Comparison of ENCODE assay signal across 7 mouse cellular contexts in the genomic region with DNA sequence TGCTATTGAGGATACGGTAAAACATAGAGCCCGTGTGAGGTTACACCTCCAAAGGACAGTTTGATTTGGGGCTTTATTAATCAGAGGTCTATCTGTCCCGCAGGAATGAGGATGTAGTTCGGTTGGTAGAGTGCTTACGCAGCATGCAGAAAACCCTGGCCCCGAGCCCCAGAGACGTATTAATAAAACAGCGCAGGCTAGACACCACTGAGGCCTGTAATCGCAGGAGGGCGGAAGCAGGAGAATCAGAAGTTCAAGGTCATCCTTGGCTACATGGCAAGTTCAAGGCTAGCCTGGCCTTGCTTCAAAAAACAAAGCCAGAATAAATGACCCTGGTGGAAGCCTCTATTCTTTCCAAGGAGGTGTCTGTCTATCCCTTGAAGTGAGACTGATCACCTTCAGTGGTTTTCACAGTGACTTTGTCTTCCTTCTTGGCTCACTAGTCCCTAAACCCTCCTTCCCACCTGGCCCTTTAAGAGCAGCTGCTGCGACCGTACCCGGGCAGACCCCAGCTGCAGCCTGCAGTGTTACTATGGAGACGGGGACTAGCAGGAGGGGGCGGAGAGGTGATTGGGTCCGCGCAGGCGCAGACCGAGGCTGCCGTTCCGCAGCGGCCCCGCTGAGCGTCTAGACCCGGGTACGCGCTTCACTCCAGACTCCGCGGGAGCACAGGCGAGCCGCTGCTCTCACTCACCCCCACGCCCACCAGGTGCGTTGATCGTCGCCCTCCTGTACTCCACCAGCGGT. TPM values are rescaled to one million over a fixed set of nuclear protein-coding genes. Genes with fewer than 3 reads are reported as not detected.
DNase-seq lines count a peak whose midpoint lies in the region; ATAC-seq lines count a peak whose summit lies in the region.

Gene Pnmal2, plus strand, starts transcription at position 622 of the 747 bp plus-strand sequence.

- peak within 1 kb of the TSS; percentile 77 for H3K9ac ChIP-seq in heart, embryonic 11.5 days (ENCODE audit: low read depth, low read length)
- peak within 1 kb of the TSS; percentile 35 for H3K9ac ChIP-seq in kidney, embryonic 14.5 days (ENCODE audit: low read depth, low read length)
- peak within 1 kb of the TSS; percentile 69 for H3K9ac ChIP-seq in limb, embryonic 15.5 days
- peak within 1 kb of the TSS; percentile 96 for H3K9ac ChIP-seq in midbrain, embryonic 16.5 days (ENCODE audit: low read depth, low read length)

- peaks cover 50% of the 10 kb centered on the region for H3K27me3 ChIP-seq in embryonic facial prominence, embryonic 10.5 days (replicated peaks; ENCODE audit: low read depth, poor library complexity, severe bottlenecking)
- peaks cover 45% of the 10 kb centered on the region for H3K27me3 ChIP-seq in heart, embryonic 11.5 days (ENCODE audit: control insufficient read depth, insufficient read depth, low read length)
- H3K27me3 ChIP-seq in kidney, embryonic 14.5 days (ENCODE audit: control insufficient read depth, insufficient read depth, low read length) = peaks cover 43% of the 10 kb centered on the region
- peaks cover 41% of the 10 kb centered on the region for H3K27me3 ChIP-seq in limb, embryonic 15.5 days
- H3K27me3 ChIP-seq in midbrain, embryonic 16.5 days (ENCODE audit: control insufficient read depth, insufficient read depth, low read depth, low read length) = no peaks in the 10 kb centered on the region
- no peaks in the 10 kb centered on the region; the same call in 1 of the 2 replicates for H3K27me3 ChIP-seq in splenic B cell, adult 2 months (ENCODE audit: control insufficient read depth, insufficient read depth, low read length, poor library complexity, severe bottlenecking)

- H3K36me3 ChIP-seq in embryonic facial prominence, embryonic 10.5 days (replicated peaks) = no peaks in the 10 kb centered on the region
- no peaks in the 10 kb centered on the region for H3K36me3 ChIP-seq in heart, embryonic 11.5 days (ENCODE audit: control insufficient read depth, insufficient read depth, low read length)
- H3K36me3 ChIP-seq in kidney, embryonic 14.5 days (ENCODE audit: control insufficient read depth, insufficient read depth, low read length) = no peaks in the 10 kb centered on the region
- no peaks in the 10 kb centered on the region for H3K36me3 ChIP-seq in limb, embryonic 15.5 days
- no peaks in the 10 kb centered on the region for H3K36me3 ChIP-seq in midbrain, embryonic 16.5 days (ENCODE audit: control insufficient read depth, insufficient read depth, low read length)
- H3K36me3 ChIP-seq in splenic B cell, adult 2 months (ENCODE audit: control insufficient read depth, insufficient read depth, low read length, poor library complexity, severe bottlenecking) = no peaks in the 10 kb centered on the region

- H3K4me2 ChIP-seq in heart, embryonic 11.5 days = peak within 1 kb of the TSS; percentile 94
- peak within 1 kb of the TSS; percentile 51 for H3K4me2 ChIP-seq in kidney, embryonic 14.5 days (replicated peaks; ENCODE audit: low read depth, low read length)
- H3K4me2 ChIP-seq in limb, embryonic 15.5 days = peak within 1 kb of the TSS; percentile 81
- H3K4me2 ChIP-seq in midbrain, embryonic 16.5 days (ENCODE audit: low read length) = peak within 1 kb of the TSS; percentile 78

- 15% methylated on average over 36 of the region's 36 CpGs for WGBS in embryonic facial prominence, embryonic 10.5 days
- 16% methylated on average over 36 of the region's 36 CpGs for WGBS in heart, embryonic 11.5 days (ENCODE audit: insufficient replicate concordance)
- 14% methylated on average over 36 of the region's 36 CpGs for WGBS in kidney, embryonic 14.5 days
- WGBS in limb, embryonic 15.5 days = 14% methylated on average over 36 of the region's 36 CpGs
- 8% methylated on average over 36 of the region's 36 CpGs for WGBS in midbrain, embryonic 16.5 days

- peak within 1 kb of the TSS; percentile 81 for H3K27ac ChIP-seq in embryonic facial prominence, embryonic 10.5 days (replicated peaks)
- H3K27ac ChIP-seq in heart, embryonic 11.5 days (ENCODE audit: low read depth, low read length) = no peak within 1 kb of the TSS
- H3K27ac ChIP-seq in kidney, embryonic 14.5 days (ENCODE audit: low read depth, low read length) = no peak within 1 kb of the TSS
- H3K27ac ChIP-seq in limb, embryonic 15.5 days = peak within 1 kb of the TSS; percentile 69
- peak within 1 kb of the TSS; percentile 98 for H3K27ac ChIP-seq in midbrain, embryonic 16.5 days (ENCODE audit: low read length)

- peak; percentile 64 to 72 for DNase-seq in adrenal gland, postnatal 4 days (ENCODE audit: low spot score in 2 of 2)
- DNase-seq in embryonic facial prominence, embryonic 10.5 days (ENCODE audit: low spot score) = peak; percentile 96
- peak; percentile 68 for DNase-seq in splenic B cell, adult 2 months (ENCODE audit: low read depth, low spot score)

- H3K9me3 ChIP-seq in embryonic facial prominence, embryonic 10.5 days = no peaks in the 10 kb centered on the region
- no peaks in the 10 kb centered on the region for H3K9me3 ChIP-seq in heart, embryonic 11.5 days (replicated peaks; ENCODE audit: control insufficient read depth, low read length)
- H3K9me3 ChIP-seq in kidney, embryonic 14.5 days (ENCODE audit: control insufficient read depth, low read length) = no peaks in the 10 kb centered on the region
- no peaks in the 10 kb centered on the region for H3K9me3 ChIP-seq in limb, embryonic 15.5 days
- H3K9me3 ChIP-seq in midbrain, embryonic 16.5 days (replicated peaks; ENCODE audit: control insufficient read depth, low read length, poor library complexity, severe bottlenecking) = no peaks in the 10 kb centered on the region

- peak within 1 kb of the TSS; percentile 68 for H3K4me3 ChIP-seq in embryonic facial prominence, embryonic 10.5 days
- peak within 1 kb of the TSS; percentile 65 for H3K4me3 ChIP-seq in heart, embryonic 11.5 days (ENCODE audit: low read depth, low read length)
- H3K4me3 ChIP-seq in kidney, embryonic 14.5 days (ENCODE audit: low read length) = peak within 1 kb of the TSS; percentile 45
- H3K4me3 ChIP-seq in limb, embryonic 15.5 days = peak within 1 kb of the TSS; percentile 64
- H3K4me3 ChIP-seq in midbrain, embryonic 16.5 days (ENCODE audit: low read depth, low read length) = peak within 1 kb of the TSS; percentile 78

- H3K4me1 ChIP-seq in embryonic facial prominence, embryonic 10.5 days = peaks cover 51% of the 10 kb centered on the region
- H3K4me1 ChIP-seq in heart, embryonic 11.5 days (ENCODE audit: control insufficient read depth, insufficient read depth, low read length) = peaks cover 35% of the 10 kb centered on the region
- H3K4me1 ChIP-seq in kidney, embryonic 14.5 days (ENCODE audit: control insufficient read depth, insufficient read depth, low read length) = peaks cover 31% of the 10 kb centered on the region
- H3K4me1 ChIP-seq in limb, embryonic 15.5 days = peaks cover 68% of the 10 kb centered on the region
- peaks cover 57% of the 10 kb centered on the region for H3K4me1 ChIP-seq in midbrain, embryonic 16.5 days (ENCODE audit: control insufficient read depth, insufficient read depth, low read length)

- peak; percentile 72 for ATAC-seq in heart, embryonic 11.5 days (replicated peaks; ENCODE audit: insufficient number of reproducible peaks, low FRiP score, low TSS enrichment)
- ATAC-seq in kidney, embryonic 14.5 days (ENCODE audit: low FRiP score, low TSS enrichment) = peak; percentile 91
- peak; percentile 86 for ATAC-seq in limb, embryonic 15.5 days (ENCODE audit: insufficient number of reproducible peaks, low FRiP score, low TSS enrichment, low read depth)
- peak; percentile 88 for ATAC-seq in midbrain, embryonic 16.5 days

RNA-seq across cellular contexts. Expression of gene Pnmal2, which starts in this region (rescaled TPM):
- 10 to 100 TPM; 40.7 to 42.6 TPM for total RNA-seq in adrenal gland, postnatal 4 days (2021)
- 2.9 and 4.6 TPM in 2 replicates for polyA plus RNA-seq in embryonic facial prominence, embryonic 10.5 days (2016; fragmentation: Nextera tagmentation; extraction: Ambion mirVana)
- 1.5 and 2.0 TPM in 2 replicates for polyA plus RNA-seq in heart, embryonic 11.5 days (2014; fragmentation: Nextera tagmentation; extraction: Ambion mirVana)
- 2.5 and 5.5 TPM in 2 replicates for polyA plus RNA-seq in kidney, embryonic 14.5 days (2014; fragmentation: Nextera tagmentation; extraction: Ambion mirVana)
- 20.2 and 31.1 TPM in 2 replicates for polyA plus RNA-seq in limb, embryonic 15.5 days (2015; fragmentation: Nextera tagmentation; extraction: Ambion mirVana)
- polyA plus RNA-seq in midbrain, embryonic 16.5 days (2015; fragmentation: Nextera tagmentation; extraction: Ambion mirVana) = 186 and 206 TPM in 2 replicates

Comparison
In these comparisons a context has a peak if more than half of its experiments do, and no peak if none do; other contexts are left out.
1. H3K27ac ChIP-seq: peak in embryonic facial prominence, embryonic 10.5 days (single experiment), limb, embryonic 15.5 days (single experiment) and midbrain, embryonic 16.5 days (single experiment); none in heart, embryonic 11.5 days (single experiment) and kidney, embryonic 14.5 days (single experiment).
2. H3K9ac ChIP-seq: peak in every context shown above with its lines; median percentile 96 in midbrain, embryonic 16.5 days; 77 in heart, embryonic 11.5 days; 69 in limb, embryonic 15.5 days; 35 in kidney, embryonic 14.5 days.
3. Peak in every context shown above with its lines, with median percentiles within 50 percentile points of each other: DNase-seq, H3K4me3 ChIP-seq, ATAC-seq and H3K4me2 ChIP-seq.